Mouse (Mus musculus) heart, postnatal 25 days (tissue): ENCODE data around the gene Spata6. TPM values are rescaled to one million over a fixed set of nuclear protein-coding genes. Genes with fewer than 3 reads are reported as not detected.

ENCODE experiments used
- DNase-seq: peaks from one replicate; pipeline ENCODE4 v3.0.0; 2022; ENCODE audit warnings: low spot score
- intact Hi-C: fragments of 180-260 bp; cut with DNase I; formaldehyde crosslinking; loops from one replicate; pipeline ENCODE4 v1.15.1; 2025
- total RNA-seq, 2 experiments: library from RNA; stranded (reverse); gene quantifications; 2 replicates each; pipeline ENCODE4 v1.2.3; 2021

Gene Spata6
- total RNA-seq: 10 to 100 TPM in 1 of 2 experiments, 1 to 10 TPM in 1; 8.9 to 10.8 TPM

GRCm38 (mm10) chr4:111719776-111720661 lies at the start of gene Spata6:
Spata6 (plus strand) TSS chr4:111719984.
- intact Hi-C loops: no loop called here
- DNase-seq: peak; percentile 83

- no peak for DNase-seq
- intact Hi-C loops: no loop called here
Measured at GRCm38 (mm10) chr4:111670566-111671421, 49.0 kb upstream of the Spata6 start.

DNA sequence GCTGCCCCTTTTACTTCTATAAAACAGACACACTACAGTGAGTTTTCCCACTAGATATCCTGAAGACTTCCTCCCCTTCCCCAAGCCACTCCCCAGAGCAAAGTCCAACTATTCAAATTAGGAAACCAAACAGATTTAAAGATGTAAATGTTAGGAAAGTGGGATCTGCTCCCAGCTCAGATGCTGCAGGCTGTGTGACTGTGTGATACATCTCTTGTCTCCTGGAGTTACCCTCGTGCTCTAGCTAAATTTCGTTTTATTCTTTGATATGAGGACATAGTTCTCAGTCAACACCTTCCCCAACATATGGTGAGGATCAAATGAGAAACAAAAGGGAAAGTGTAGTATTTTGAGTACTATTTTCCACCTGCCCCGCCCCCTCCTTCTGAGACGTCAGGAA lies 48.3 kb upstream of the Spata6 start:
- intact Hi-C loops: no loop called here
- no peak for DNase-seq

- intact Hi-C loops: no loop called here
- no peak for DNase-seq
Measured at GRCm38 (mm10) chr4:111673904-111674303, 45.9 kb upstream of the Spata6 start.

DNA sequence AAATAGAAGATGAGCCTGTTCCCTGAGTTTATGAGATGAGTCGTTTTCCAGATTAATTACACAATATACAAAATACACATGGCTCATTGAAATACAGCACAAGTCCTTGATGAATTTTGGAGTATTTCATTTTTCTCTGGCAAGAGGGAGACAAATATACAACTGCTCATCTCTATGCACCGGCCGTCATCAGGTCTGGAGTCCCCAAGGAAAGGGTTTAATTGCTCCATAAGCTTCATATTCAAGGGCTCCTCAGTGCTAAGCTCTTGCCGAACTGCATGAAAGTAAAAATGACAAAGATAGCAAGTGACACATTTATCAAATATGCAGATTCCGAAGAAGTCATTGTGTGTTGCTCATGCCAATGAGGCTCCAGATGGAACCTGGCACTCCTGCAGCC lies 37.9 kb upstream of the Spata6 start:
- intact Hi-C loops: no loop called here
- DNase-seq: no peak

GRCm38 (mm10) chr4:111682793-111683192 lies 37.0 kb upstream of the Spata6 start:
- no peak for DNase-seq
- intact Hi-C loops: no loop called here

GRCm38 (mm10) chr4:111683843-111684242 lies 35.9 kb upstream of the Spata6 start:
- intact Hi-C loops: no loop called here
- DNase-seq: no peak

DNA sequence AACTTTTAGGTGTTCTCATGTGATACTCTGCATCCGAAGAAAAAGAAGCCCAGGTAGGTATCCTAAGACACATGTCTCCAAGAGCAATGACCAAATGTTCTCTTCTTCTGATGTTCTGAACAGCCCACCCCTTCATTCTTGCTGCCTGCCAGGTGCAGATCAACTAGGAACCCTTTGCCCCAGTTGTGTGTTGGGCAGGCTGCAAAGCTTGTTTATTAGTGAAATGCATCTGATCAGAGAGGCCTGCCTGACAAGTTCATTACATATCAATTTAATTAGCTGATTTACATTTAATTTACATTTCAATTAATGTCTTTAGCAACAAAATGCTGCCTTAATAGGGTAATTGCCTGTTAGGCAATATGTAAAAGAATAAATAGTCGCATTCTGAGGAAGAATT lies 33.8 kb upstream of the Spata6 start:
- DNase-seq: no peak
- intact Hi-C loops: no loop called here

- intact Hi-C loops: no loop called here
- DNase-seq: no peak
Measured at GRCm38 (mm10) chr4:111686951-111687350, 32.8 kb upstream of the Spata6 start.

- intact Hi-C loops: no loop called here
- DNase-seq: peak; percentile 32
Measured at GRCm38 (mm10) chr4:111687613-111688012, 32.2 kb upstream of the Spata6 start.

DNA sequence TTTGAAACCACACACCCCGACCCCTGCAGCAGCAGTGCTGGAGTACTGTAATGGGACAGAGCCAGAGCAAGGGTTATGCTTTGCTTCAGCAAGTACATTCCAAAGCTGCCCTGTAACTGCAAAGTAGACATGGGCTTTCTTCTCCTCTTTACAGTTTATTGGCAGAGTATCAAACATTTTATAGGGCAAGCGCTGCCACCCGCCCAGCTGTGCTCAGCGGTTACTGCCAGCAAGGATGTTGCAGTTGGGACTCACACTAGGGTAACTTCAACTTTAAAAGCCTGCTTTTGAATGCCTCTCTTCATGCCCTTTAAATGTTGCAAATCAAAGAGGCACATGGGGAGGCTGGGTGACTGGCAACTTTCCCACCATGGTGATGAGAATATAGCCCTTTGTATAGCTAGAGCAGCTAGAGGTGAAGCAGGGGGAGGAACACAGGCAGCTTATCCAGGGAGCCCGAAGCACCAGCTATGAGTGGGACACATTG lies 28.7 kb upstream of the Spata6 start:
- intact Hi-C loops: no loop called here
- DNase-seq: no peak

DNA sequence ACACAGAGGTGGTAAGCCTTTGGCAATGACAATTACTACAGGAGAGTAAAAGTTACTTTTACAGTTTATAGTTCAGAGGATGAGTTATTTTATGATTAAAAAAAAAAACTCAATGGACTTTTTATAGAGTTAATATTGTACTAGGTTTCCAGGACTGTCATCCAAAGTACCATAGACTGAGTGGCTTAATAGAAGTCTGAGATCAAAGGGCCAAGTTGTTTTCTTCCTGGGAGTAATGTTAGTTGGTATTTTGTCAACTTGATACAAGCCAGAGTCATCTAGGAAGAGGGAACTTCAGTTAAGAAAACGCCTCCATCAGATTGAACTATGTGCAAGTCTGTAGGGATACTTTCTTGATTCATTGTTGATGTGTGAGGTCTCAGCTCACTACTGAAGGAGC lies 18.4 kb upstream of the Spata6 start:
- DNase-seq: no peak
- intact Hi-C loops: no loop called here

- no peak for DNase-seq
- intact Hi-C loops: no loop called here
Measured at GRCm38 (mm10) chr4:111704126-111704525, 15.7 kb upstream of the Spata6 start.

- DNase-seq: no peak
- intact Hi-C loops: no loop called here
Measured at GRCm38 (mm10) chr4:111704975-111705374, 14.8 kb upstream of the Spata6 start.

GRCm38 (mm10) chr4:111719296-111719695 lies 488 bp upstream of the Spata6 start:
- DNase-seq: no peak
- intact Hi-C loops: no loop called here

DNA sequence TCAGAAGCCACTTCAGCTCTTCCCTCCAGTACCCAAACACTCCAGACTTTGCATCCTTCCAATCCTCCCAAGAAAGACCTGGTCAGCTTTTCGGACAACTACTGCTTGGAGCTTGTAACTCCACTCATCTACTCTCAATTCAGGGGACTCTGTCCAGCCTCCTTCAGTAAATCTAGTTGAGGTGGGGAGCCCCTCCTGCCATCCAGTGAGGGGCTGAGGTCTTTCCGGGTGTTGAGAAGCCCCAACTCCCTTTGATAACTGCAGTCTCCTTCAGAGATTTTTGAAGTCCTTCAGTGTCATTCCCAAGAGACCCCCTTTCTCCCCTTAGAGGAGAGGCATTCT lies 849 bp downstream of the Spata6 start:
- DNase-seq: no peak
- intact Hi-C loops: no loop called here

- intact Hi-C loops: no loop called here
- peak; percentile 12 for DNase-seq
Measured at GRCm38 (mm10) chr4:111721121-111721840, 1.5 kb downstream of the Spata6 start.

DNA sequence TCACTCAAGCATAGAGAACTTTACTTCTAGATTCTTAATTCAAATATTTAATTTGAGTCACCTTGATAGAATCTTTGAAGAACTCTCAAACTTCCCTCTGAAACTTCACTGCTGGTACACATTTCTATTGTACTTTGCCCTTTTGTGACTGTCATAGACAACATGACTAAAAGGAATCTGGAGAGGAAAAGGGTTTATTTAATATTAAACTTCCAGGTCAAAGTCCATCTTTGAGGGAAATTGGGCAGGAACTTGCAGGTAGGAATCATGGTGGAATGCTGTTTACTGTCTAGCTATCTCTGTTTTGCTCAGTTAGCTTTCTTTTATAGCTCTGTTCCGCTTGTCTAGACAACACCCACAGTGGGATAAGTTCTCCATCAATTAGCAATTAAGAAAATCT lies 17.8 kb downstream of the Spata6 start:
- intact Hi-C loops: loop anchor here (2.0 kb wide), 1 partner anchor 39 kb away; no protein-coding TSS in a partner anchor
- DNase-seq: no peak

DNA sequence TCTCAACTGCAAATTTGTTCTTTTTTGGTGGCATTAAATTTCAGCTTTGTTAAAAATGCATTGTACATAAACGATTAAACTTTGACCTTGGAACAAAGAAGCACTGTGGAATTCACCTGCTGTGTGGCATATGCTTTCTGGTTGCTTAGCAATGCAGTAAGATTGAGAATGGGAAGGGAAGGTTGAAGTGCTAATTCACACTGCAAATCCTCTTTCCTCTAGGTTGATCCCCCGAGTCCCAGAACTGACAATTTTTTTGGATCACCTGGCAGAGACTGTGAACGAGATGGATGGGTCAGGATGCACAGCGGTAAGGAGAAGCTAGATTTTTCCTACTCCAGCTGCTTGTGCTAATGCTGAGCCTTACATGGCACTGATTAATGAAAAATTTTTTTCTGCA lies 60.7 kb downstream of the Spata6 start:
- intact Hi-C loops: no loop called here
- no peak for DNase-seq

DNA sequence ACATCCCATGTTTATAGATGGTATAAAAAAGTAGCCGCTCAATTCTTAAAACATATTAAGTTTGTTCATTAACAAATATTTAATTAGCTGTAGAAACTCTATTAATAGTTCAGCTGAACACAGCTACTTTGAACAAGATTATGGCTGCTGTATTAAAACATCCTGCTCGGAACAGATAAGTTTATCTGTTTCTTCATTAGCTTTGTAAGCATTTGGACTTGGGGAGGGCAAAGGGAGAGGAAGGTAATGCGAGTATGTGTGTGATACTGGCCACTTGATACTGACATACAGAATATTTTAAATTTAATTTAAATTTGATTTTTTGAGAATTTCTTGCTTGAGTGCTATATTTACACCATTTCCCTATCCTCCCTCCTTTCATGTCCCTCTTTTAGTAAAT lies 80.1 kb downstream of the Spata6 start:
- intact Hi-C loops: no loop called here
- DNase-seq: no peak
